Mouse (Mus musculus): ENCODE results near the gene Optc. TPM values are rescaled to one million over a fixed set of nuclear protein-coding genes. Genes with fewer than 3 reads are reported as not detected.
A peak's percentile ranks its signal among the peaks of the same experiment; 100 is the strongest.

The Optc gene
- polyA plus RNA-seq, 1 experiment from 2014 or later = 1.7 TPM

DNA sequence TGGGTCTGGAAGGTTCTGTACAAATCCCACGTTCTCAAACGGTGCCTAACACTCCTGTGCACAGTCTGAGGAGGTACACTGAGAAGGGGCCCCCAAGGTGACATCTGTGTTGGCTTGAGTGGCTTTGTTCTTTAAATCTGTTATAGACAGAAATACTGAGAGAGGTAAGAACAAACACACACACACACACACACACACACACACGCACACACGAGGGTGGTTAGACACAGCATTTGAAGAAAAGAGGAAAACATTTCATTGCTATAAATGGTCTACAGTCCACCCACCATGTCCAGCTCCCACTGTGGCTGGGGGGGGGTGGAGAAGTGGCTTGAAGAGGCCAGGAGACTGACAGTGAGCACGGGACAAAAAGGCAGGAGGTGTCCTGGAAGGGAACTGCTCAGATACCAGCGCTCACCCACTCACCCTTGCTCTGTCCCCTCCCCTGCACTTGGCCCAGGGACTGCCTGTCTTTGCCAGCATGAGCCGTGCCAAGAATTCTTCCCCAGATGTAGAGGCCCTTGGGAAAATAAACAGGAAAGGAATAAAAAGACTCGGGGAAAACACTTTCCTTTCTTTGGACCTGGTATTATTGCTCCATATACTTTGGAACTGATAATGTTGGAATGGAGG lies 8.0 kb upstream of the Optc start:
- H3K4me3 ChIP-seq (replicated peaks) = no peak overlapping the region
- H3K36me3 ChIP-seq = no peaks in the 10 kb centered on the region
- no peak for ATAC-seq (ENCODE audit: insufficient read depth, low FRiP score, low read depth)
- no peaks in the 10 kb centered on the region for H3K9me3 ChIP-seq
- peak overlapping the region; percentile 27; the same call in 1 of the 2 replicates for H3K27ac ChIP-seq
- 0 out of 2 replicates have a peak, but pooled peaks cover 4% of the 10 kb centered on the region for H3K27me3 ChIP-seq (replicated peaks)
- peaks cover 34% of the 10 kb centered on the region for H3K4me1 ChIP-seq
- H3K4me2 ChIP-seq = peak overlapping the region; percentile 21; the same call in 1 of the 2 replicates
- no peak overlapping the region for H3K9ac ChIP-seq
- 45% methylated on average over 8 of the region's 8 CpGs for WGBS

DNA sequence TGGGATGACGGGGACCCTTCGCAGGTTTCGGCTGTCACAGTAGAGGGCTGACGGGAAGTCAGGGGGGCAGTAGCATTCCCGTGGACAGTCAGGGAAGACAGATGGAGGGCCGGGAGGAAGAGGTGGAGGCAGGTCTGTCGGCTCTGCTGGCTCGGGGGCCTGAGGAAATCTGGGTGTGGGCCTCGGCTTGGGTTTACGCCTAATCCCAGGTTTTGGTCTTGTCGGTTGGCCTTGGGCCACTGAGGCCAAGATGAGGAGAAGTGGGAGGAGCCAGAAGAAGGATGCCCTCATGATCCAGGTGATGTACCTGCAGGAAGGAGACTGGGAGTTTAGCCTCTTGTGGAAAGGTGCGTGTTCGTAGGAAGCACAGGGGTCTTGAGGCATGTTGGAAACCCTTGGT lies 7.3 kb upstream of the Optc start:
- Histone ChIP-seq H3K4me2 (no peak overlapping the region), H3K9me3 (no peaks in the 10 kb centered on the region), H3K4me3 (replicated peaks) (no peak overlapping the region), H3K4me1 (peaks cover 33% of the 10 kb centered on the region), H3K27ac (no peak overlapping the region), H3K9ac (no peak overlapping the region), H3K36me3 (no peaks in the 10 kb centered on the region), H3K27me3 (replicated peaks) (0 out of 2 replicates have a peak, but pooled peaks cover 4% of the 10 kb centered on the region)
- ATAC-seq (ENCODE audit: insufficient read depth, low FRiP score, low read depth) = no peak
- 80% methylated on average over 13 of the region's 13 CpGs for WGBS

- Histone ChIP-seq H3K4me1 (peaks cover 43% of the 10 kb centered on the region), H3K36me3 (no peaks in the 10 kb centered on the region), H3K27me3 (replicated peaks) (no peaks in the 10 kb centered on the region), H3K27ac (no peak overlapping the region), H3K9ac (no peak overlapping the region), H3K9me3 (no peaks in the 10 kb centered on the region), H3K4me3 (replicated peaks) (no peak overlapping the region), H3K4me2 (no peak overlapping the region)
- ATAC-seq (ENCODE audit: insufficient read depth, low FRiP score, low read depth) = no peak
- 74% methylated on average over 6 of the region's 6 CpGs for WGBS
Measured at GRCm38 (mm10) chr1:133913018-133913417, 5.2 kb upstream of the Optc start.

DNA sequence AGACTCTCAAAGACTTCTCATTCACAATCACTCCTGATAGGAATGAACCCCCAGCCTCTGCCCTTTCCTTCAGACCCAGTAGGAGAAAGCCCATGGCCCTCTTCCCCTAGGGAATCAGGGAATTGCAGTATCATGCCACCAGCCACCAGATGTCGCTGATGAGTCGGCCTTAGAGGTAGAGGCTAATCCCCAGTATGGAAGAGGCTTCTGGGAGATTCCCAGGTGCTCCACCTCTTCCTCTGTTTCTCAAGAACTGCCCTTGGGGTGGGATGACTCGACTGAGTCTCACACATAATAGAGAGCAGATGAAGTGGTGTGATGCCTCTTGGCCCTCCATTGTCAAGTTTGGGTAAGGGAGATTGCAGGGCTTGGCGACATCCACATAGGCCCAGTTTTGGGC lies 3.7 kb upstream of the Optc start:
- no peak for ATAC-seq (ENCODE audit: insufficient read depth, low FRiP score, low read depth)
- peaks cover 38% of the 10 kb centered on the region for H3K4me1 ChIP-seq
- H3K9ac ChIP-seq = no peak overlapping the region
- no peak overlapping the region for H3K27ac ChIP-seq
- H3K9me3 ChIP-seq = no peaks in the 10 kb centered on the region
- no peak overlapping the region for H3K4me3 ChIP-seq (replicated peaks)
- H3K36me3 ChIP-seq = no peaks in the 10 kb centered on the region
- H3K4me2 ChIP-seq = no peak overlapping the region
- no peaks in the 10 kb centered on the region for H3K27me3 ChIP-seq (replicated peaks)
- 28% methylated on average over 4 of the region's 4 CpGs for WGBS

DNA sequence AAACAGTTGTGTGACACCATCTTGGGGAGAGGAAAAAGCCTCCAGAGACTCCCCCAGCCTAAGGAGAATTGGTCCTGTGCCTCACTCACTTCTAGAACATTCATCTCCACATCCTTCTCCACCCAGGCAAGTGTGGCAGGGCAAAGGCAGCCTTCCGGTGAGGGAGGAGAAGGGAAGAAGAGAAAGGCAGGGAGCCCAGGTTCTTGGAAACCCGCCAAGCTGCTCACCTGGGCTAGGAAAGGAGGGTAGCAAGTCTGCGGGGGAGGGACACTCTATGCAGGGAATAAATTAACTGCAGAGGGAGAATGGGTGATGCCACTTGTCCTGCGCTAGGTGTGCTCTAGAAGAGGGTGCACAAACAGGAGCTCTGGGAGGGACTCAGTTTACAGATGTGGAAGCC lies 3.2 kb upstream of the Optc start:
- H3K9ac ChIP-seq = no peak overlapping the region
- H3K9me3 ChIP-seq = no peaks in the 10 kb centered on the region
- 63% methylated on average over 4 of the region's 4 CpGs for WGBS
- H3K4me2 ChIP-seq = no peak overlapping the region
- no peak for ATAC-seq (ENCODE audit: insufficient read depth, low FRiP score, low read depth)
- H3K4me3 ChIP-seq (replicated peaks) = no peak overlapping the region
- no peak overlapping the region for H3K27ac ChIP-seq
- H3K4me1 ChIP-seq = peaks cover 34% of the 10 kb centered on the region
- no peaks in the 10 kb centered on the region for H3K36me3 ChIP-seq
- H3K27me3 ChIP-seq (replicated peaks) = no peaks in the 10 kb centered on the region

DNA sequence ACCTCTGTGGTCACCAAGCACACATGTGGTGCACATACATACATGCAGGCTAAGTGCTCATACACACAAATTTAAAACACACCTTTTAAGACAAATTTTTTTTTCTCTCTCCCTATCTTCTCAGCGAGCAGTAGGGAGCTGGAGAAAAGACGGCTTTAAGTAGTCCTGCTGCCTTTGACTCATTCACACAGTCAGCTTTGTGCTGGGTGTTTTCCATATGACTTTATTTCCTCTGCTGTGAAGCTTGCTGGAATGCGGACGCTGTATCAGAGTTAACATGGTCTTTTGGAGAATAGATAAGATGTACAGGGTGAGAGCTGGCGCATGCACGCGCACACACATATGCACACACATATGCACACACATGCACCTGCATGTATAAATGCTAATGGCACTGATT lies 2.3 kb upstream of the Optc start:
- Histone ChIP-seq H3K9me3 (no peaks in the 10 kb centered on the region), H3K4me3 (replicated peaks) (no peak overlapping the region), H3K27me3 (replicated peaks) (no peaks in the 10 kb centered on the region), H3K27ac (no peak overlapping the region), H3K9ac (no peak overlapping the region), H3K4me2 (no peak overlapping the region), H3K4me1 (peaks cover 28% of the 10 kb centered on the region), H3K36me3 (no peaks in the 10 kb centered on the region)
- ATAC-seq (ENCODE audit: insufficient read depth, low FRiP score, low read depth) = no peak
- 89% methylated on average over 7 of the region's 7 CpGs for WGBS

DNA sequence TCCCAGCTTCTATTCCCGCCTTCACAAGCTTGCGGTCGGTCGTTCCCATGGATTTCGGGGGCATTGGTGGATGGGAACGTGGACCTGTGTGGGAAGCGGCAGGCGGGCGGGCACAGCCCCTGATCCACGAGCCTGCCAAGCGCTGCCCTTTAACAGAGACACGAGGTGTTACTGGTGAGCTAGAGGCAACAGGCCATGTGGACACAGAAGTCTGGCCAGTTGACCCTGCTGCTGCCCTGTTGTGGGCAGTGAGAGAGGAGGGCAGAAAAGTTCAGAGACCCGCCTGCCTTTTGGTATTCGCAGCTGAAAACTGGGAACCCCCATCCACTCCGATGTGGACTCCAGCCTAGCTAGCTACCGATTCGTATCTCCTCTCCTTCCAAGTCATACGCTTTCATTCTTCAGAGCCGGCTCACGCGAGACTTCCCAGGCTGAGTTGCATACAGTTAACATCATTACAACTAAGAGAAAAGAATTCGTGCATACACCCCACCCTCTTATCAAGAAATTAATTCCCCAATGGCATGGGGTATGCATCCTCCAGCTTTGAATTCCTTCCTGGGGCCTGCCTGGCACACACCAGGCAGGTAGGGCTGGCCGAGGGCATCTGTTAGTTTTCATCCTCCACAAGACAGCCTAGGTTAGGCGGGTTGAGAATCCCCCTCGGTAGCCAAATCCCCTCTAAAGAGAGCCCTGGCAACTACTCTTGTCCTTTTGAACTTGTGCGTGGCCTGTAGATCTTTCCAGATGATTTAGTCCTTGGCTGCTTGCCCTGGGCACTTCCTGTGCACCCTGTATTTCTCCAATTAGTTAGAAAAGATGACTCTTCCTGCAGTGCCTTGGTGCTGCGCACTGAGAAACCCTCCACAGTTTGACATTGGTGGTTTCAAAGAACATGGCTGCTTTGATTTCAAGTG lies 1.1 kb upstream of the Optc start:
- H3K4me1 ChIP-seq = peaks cover 28% of the 10 kb centered on the region
- 9% methylated on average over 27 of the region's 27 CpGs for WGBS
- no peaks in the 10 kb centered on the region for H3K27me3 ChIP-seq (replicated peaks)
- peak; percentile 47; the same call in 1 of the 2 replicates for ATAC-seq (ENCODE audit: insufficient read depth, low FRiP score, low read depth)
- H3K9me3 ChIP-seq = no peaks in the 10 kb centered on the region
- no peaks in the 10 kb centered on the region for H3K36me3 ChIP-seq
- H3K4me3 ChIP-seq (replicated peaks) = peak overlapping the region; percentile 41
- peak overlapping the region; percentile 87 for H3K27ac ChIP-seq
- peak overlapping the region; percentile 19; the same call in 1 of the 2 replicates for H3K9ac ChIP-seq
- peak overlapping the region; percentile 91 for H3K4me2 ChIP-seq

DNA sequence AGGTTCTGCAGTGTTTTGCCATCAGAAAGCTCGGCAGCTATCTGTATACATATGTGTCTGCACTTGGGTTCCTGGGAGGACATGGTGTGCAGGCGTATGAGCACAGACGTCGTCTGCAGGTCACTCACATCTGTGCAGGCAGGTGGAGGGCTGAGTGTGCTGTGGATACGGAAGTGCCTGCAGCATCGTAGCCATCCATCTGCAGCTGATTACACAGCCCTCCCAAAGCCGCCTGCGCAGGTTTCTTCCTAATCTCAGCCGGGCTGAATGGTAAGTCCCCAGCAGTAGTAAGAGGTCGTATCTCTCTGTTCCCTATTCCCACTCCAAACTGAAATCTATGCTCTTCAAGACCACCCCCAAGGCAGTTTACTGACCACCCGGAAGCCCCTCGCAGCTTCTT lies 1.4 kb downstream of the Optc start:
- 0 out of 2 replicates have a peak overlapping the region, but pooled peaks have one; percentile 12 for H3K9ac ChIP-seq
- peaks cover 28% of the 10 kb centered on the region for H3K4me1 ChIP-seq
- ATAC-seq (ENCODE audit: insufficient read depth, low FRiP score, low read depth) = no peak
- no peak overlapping the region for H3K4me3 ChIP-seq (replicated peaks)
- no peaks in the 10 kb centered on the region for H3K36me3 ChIP-seq
- WGBS = 59% methylated on average over 12 of the region's 12 CpGs
- no peaks in the 10 kb centered on the region for H3K9me3 ChIP-seq
- H3K27ac ChIP-seq = no peak overlapping the region
- H3K27me3 ChIP-seq (replicated peaks) = no peaks in the 10 kb centered on the region
- H3K4me2 ChIP-seq = no peak overlapping the region

DNA sequence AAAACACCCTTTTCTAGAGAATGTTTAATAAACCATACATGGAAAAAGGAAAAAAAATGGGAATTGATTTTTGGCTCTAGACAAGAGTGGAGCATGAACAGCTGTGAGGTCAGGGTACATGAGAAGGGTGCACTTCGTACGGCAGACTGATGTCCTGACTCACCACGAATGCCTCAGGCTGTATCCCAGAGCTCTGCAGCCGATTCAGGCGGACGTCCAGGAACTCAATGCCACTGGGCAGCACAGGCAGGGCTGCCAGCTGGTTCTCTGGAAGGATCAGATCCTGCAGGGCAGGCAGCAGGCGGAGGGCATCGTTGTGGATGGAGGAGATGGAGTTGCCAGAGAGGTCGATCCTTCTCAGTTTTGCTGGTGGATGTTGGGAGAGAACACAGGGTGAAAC lies 7.0 kb downstream of the Optc start:
- 66% methylated on average over 9 of the region's 9 CpGs for WGBS
- no peak overlapping the region for H3K4me2 ChIP-seq
- H3K27me3 ChIP-seq (replicated peaks) = no peaks in the 10 kb centered on the region
- H3K9me3 ChIP-seq = no peaks in the 10 kb centered on the region
- H3K9ac ChIP-seq = no peak overlapping the region
- no peak for ATAC-seq (ENCODE audit: insufficient read depth, low FRiP score, low read depth)
- H3K27ac ChIP-seq = no peak overlapping the region
- H3K4me1 ChIP-seq = peaks cover 11% of the 10 kb centered on the region; the same call in 1 of the 2 replicates
- no peak overlapping the region for H3K4me3 ChIP-seq (replicated peaks)
- no peaks in the 10 kb centered on the region for H3K36me3 ChIP-seq

DNA sequence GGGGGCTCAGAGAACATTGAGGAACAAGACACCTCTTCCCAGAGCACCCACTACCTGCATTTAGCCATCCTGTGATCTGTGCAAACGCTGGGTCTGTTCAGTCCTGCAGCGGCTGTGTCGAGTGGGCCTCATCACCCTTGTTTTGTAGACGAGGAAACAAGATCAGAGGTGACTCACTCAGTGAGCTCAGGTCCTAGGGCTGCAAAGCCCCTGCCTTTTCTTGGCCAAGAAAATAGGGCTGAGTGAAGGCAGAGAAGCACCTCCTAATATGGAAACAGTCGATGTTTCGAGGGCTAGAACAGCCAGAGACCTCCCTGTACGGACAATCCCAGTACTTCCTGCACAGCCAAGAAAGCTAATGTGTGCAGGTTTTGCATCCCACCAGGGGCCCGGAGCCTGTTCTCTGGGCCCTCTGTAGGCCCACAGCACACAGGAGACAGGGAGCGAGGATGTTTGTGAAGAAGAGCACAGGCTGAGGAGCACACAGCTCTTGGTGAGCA lies 8.7 kb downstream of the Optc start:
- Histone ChIP-seq H3K36me3 (no peaks in the 10 kb centered on the region), H3K9ac (no peak overlapping the region), H3K27ac (peak overlapping the region; percentile 79), H3K4me3 (replicated peaks) (no peak overlapping the region), H3K9me3 (no peaks in the 10 kb centered on the region), H3K4me2 (no peak overlapping the region), H3K4me1 (peaks cover 19% of the 10 kb centered on the region), H3K27me3 (replicated peaks) (no peaks in the 10 kb centered on the region)
- no peak for ATAC-seq (ENCODE audit: insufficient read depth, low FRiP score, low read depth)
- 53% methylated on average over 9 of the region's 9 CpGs for WGBS

GRCm38 (mm10) chr1:133897293-133897692 lies 10.5 kb downstream of the Optc start:
- no peaks in the 10 kb centered on the region for H3K36me3 ChIP-seq
- H3K27me3 ChIP-seq (replicated peaks) = no peaks in the 10 kb centered on the region
- no peak overlapping the region for H3K9ac ChIP-seq
- 69% methylated on average over 6 of the region's 6 CpGs for WGBS
- no peaks in the 10 kb centered on the region for H3K9me3 ChIP-seq
- peak overlapping the region; percentile 79 for H3K27ac ChIP-seq
- H3K4me1 ChIP-seq = peaks cover 33% of the 10 kb centered on the region
- no peak overlapping the region for H3K4me3 ChIP-seq (replicated peaks)
- H3K4me2 ChIP-seq = no peak overlapping the region
- ATAC-seq (ENCODE audit: insufficient read depth, low FRiP score, low read depth) = no peak

- Histone ChIP-seq H3K36me3 (no peaks in the 10 kb centered on the region), H3K4me1 (peaks cover 73% of the 10 kb centered on the region), H3K27ac (peak overlapping the region; percentile 77; the same call in 1 of the 2 replicates), H3K4me2 (no peak overlapping the region), H3K27me3 (replicated peaks) (no peaks in the 10 kb centered on the region), H3K9ac (no peak overlapping the region), H3K4me3 (replicated peaks) (no peak overlapping the region), H3K9me3 (no peaks in the 10 kb centered on the region)
- ATAC-seq (ENCODE audit: insufficient read depth, low FRiP score, low read depth) = no peak
- WGBS = 22% methylated on average over 5 of the region's 5 CpGs
Measured at GRCm38 (mm10) chr1:133891489-133891888, 16.3 kb downstream of the Optc start.

Data from stomach, embryonic 15.5 days (tissue).